Mouse (Mus musculus) lung, embryonic 14.5 days (tissue): ENCODE data around the gene Mon2. TPM values are rescaled to one million over a fixed set of nuclear protein-coding genes. Genes with fewer than 3 reads are reported as not detected.

Experiments
- ATAC-seq: fragments of 200-750 bp; cut with Nextera tagmentation; 2 replicates; pipeline ENCODE4 v1.8.0; 2017; ENCODE audit warnings: mild to moderate bottlenecking, moderate TSS enrichment, moderate library complexity; ENCODE audit not compliant: insufficient read depth
- DNase-seq: peaks from one replicate; pipeline ENCODE4 v3.0.0-alpha.2; 2015
- H3K27ac ChIP-seq: fragments of 300-500 bp; sonication (generic); 2 replicates; pipeline ENCODE4 v1.5.1; 2014; ENCODE audit warnings: low read depth, mild to moderate bottlenecking, moderate library complexity
- H3K27me3 ChIP-seq: fragments of 300-500 bp; sonication (generic); 2 replicates; pipeline ENCODE4 v1.6.1; 2014; ENCODE audit warnings: low read length, control low read depth; ENCODE audit not compliant: insufficient read depth
- H3K36me3 ChIP-seq: fragments of 300-500 bp; sonication (generic); 2 replicates; pipeline ENCODE4 v1.6.1; 2014; ENCODE audit warnings: control low read depth; ENCODE audit not compliant: insufficient read depth
- H3K4me1 ChIP-seq: fragments of 300-500 bp; sonication (generic); 2 replicates; pipeline ENCODE4 v1.6.1; 2014; ENCODE audit warnings: antibody characterized with exemption, control low read depth; ENCODE audit not compliant: insufficient read depth
- H3K4me2 ChIP-seq: fragments of 300-500 bp; sonication (generic); 2 replicates; pipeline ENCODE4 v1.6.1; 2014; ENCODE audit warnings: mild to moderate bottlenecking
- H3K4me3 ChIP-seq: fragments of 300-500 bp; sonication (generic); 2 replicates; pipeline ENCODE4 v1.5.1; 2014; ENCODE audit warnings: low read depth, low read length
- H3K9ac ChIP-seq: fragments of 300-500 bp; sonication (generic); 2 replicates; pipeline ENCODE4 v1.6.1; 2014
- H3K9me3 ChIP-seq: fragments of 300-500 bp; sonication (generic); 2 replicates; pipeline ENCODE4 v1.6.1; 2016; ENCODE audit warnings: low read depth, low read length, control low read depth
- CTCF ChIP-seq: IDR thresholded peaks from 2 replicates; pipeline ENCODE4 v1.5.1; 2016; ENCODE audit warnings: antibody characterized with exemption, low read depth
- WGBS: fragments of 180-500 bp; shearing (Covaris S2); extraction: QIAGEN DNeasy Blood & Tissue Kit; methylation state at CpG from one replicate; pipeline ENCODE4 v1.1.7; 2014; 5-methylcytosine and 5-hydroxymethylcytosine counted together
- polyA plus RNA-seq: library from polyadenylated mRNA; unstranded; fragments of >200 nt; fragmentation: Nextera tagmentation; extraction: Ambion mirVana; gene quantifications from 2 replicates; pipeline ENCODE4 v1.2.1, GENCODE M21; 2014

Mon2 gene
- polyA plus RNA-seq, 1 experiment from 2014 or later, result 35.0 TPM

- H3K9me3 ChIP-seq, result 0 out of 2 replicates have a peak, but pooled peaks cover 3% of the 10 kb centered on the region
- no peaks in the 10 kb centered on the region for H3K27me3 ChIP-seq
- H3K36me3 ChIP-seq, result no peaks in the 10 kb centered on the region
- WGBS, result 5% methylated on average over 21 of the region's 21 CpGs
- DNase-seq, result peak; percentile 41
- peak overlapping the region; percentile 38 for H3K9ac ChIP-seq
- peak overlapping the region; percentile 22 for H3K4me3 ChIP-seq
- peak overlapping the region; percentile 55 for H3K4me2 ChIP-seq
- peaks cover 24% of the 10 kb centered on the region; the same call in 1 of the 2 replicates for H3K4me1 ChIP-seq
- TF ChIP-seq CTCF, result no peak
- ATAC-seq, result no peak
- no peak overlapping the region for H3K27ac ChIP-seq
Observed at GRCm38 (mm10) chr10:122963463-122964240, 112.7 kb downstream of the Mon2 start.

GRCm38 (mm10) chr10:122962651-122963050 is 113.7 kb downstream of the Mon2 start:
- Histone ChIP-seq H3K4me1 (peaks cover 24% of the 10 kb centered on the region; the same call in 1 of the 2 replicates), H3K4me3 (no peak overlapping the region), H3K27ac (no peak overlapping the region), H3K9me3 (0 out of 2 replicates have a peak, but pooled peaks cover 1% of the 10 kb centered on the region), H3K36me3 (no peaks in the 10 kb centered on the region), H3K9ac (no peak overlapping the region), H3K4me2 (no peak overlapping the region), H3K27me3 (no peaks in the 10 kb centered on the region)
- ATAC-seq (no peak), DNase-seq (no peak)
- no peak for TF ChIP-seq CTCF
- WGBS, result 71% methylated on average over 9 of the region's 9 CpGs

GRCm38 (mm10) chr10:122961494-122961893 is 114.8 kb downstream of the Mon2 start:
- Histone ChIP-seq H3K4me1 (peaks cover 24% of the 10 kb centered on the region; the same call in 1 of the 2 replicates), H3K9ac (peak overlapping the region; percentile 23)
- ATAC-seq, result peak; percentile 42; the same call in 1 of the 2 replicates

GRCm38 (mm10) chr10:122960738-122961137 is 115.6 kb downstream of the Mon2 start:
- Histone ChIP-seq H3K4me1 (peaks cover 24% of the 10 kb centered on the region; the same call in 1 of the 2 replicates), H3K9me3 (no peaks in the 10 kb centered on the region), H3K36me3 (no peaks in the 10 kb centered on the region), H3K4me2 (peak overlapping the region; percentile 34), H3K9ac (no peak overlapping the region; the same call in 1 of the 2 replicates), H3K27ac (no peak overlapping the region), H3K4me3 (no peak overlapping the region), H3K27me3 (no peaks in the 10 kb centered on the region)
- DNase-seq (peak; percentile 21), ATAC-seq (peak; percentile 33; the same call in 1 of the 2 replicates)
- TF ChIP-seq CTCF, result no peak
- WGBS, result 41% methylated on average over 16 of the region's 16 CpGs

More at GRCm38 (mm10) chr10:122961494-122961893, 114.8 kb downstream of the Mon2 start:
- Histone ChIP-seq H3K36me3 (no peaks in the 10 kb centered on the region), H3K27me3 (no peaks in the 10 kb centered on the region), H3K4me2 (no peak overlapping the region; the same call in 1 of the 2 replicates), H3K9me3 (no peaks in the 10 kb centered on the region), H3K4me3 (no peak overlapping the region), H3K27ac (no peak overlapping the region)
- TF ChIP-seq CTCF, result no peak
- peak; percentile 59 for DNase-seq
- WGBS, result 39% methylated on average over 9 of the region's 9 CpGs

- no peak overlapping the region for H3K27ac ChIP-seq
- peak overlapping the region; percentile 34; the same call in 1 of the 2 replicates for H3K4me2 ChIP-seq
- peaks cover 24% of the 10 kb centered on the region; the same call in 1 of the 2 replicates for H3K4me1 ChIP-seq
- ATAC-seq (no peak; the same call in 1 of the 2 replicates), DNase-seq (no peak)
- TF ChIP-seq CTCF, result no peak
- no peak overlapping the region for H3K9ac ChIP-seq
- no peaks in the 10 kb centered on the region for H3K9me3 ChIP-seq
- H3K36me3 ChIP-seq, result no peaks in the 10 kb centered on the region
- 76% methylated on average over 16 of the region's 16 CpGs for WGBS
- H3K27me3 ChIP-seq, result no peaks in the 10 kb centered on the region
- no peak overlapping the region for H3K4me3 ChIP-seq
Observed at GRCm38 (mm10) chr10:122960216-122960615, 116.1 kb downstream of the Mon2 start.

- no peaks in the 10 kb centered on the region for H3K9me3 ChIP-seq
- H3K27ac ChIP-seq, result no peak overlapping the region
- no peak overlapping the region for H3K4me3 ChIP-seq
- no peak overlapping the region for H3K4me2 ChIP-seq
- DNase-seq (no peak), ATAC-seq (no peak)
- H3K36me3 ChIP-seq, result no peaks in the 10 kb centered on the region
- H3K4me1 ChIP-seq, result peaks cover 17% of the 10 kb centered on the region; the same call in 1 of the 2 replicates
- WGBS, result 78% methylated on average over 5 of the region's 5 CpGs
- no peak for TF ChIP-seq CTCF
- no peak overlapping the region for H3K9ac ChIP-seq
- no peaks in the 10 kb centered on the region for H3K27me3 ChIP-seq
Observed at GRCm38 (mm10) chr10:122958699-122959098, 117.6 kb downstream of the Mon2 start.

- 80% methylated on average over 2 of the region's 2 CpGs for WGBS
Observed at GRCm38 (mm10) chr10:122957918-122958317, 118.4 kb downstream of the Mon2 start.

More at GRCm38 (mm10) chr10:122957918-122958317, 118.4 kb downstream of the Mon2 start:
- no peak for DNase-seq
- Histone ChIP-seq H3K4me1 (peaks cover 14% of the 10 kb centered on the region; the same call in 1 of the 2 replicates), H3K27ac (no peak overlapping the region), H3K36me3 (no peaks in the 10 kb centered on the region), H3K4me3 (no peak overlapping the region), H3K9me3 (no peaks in the 10 kb centered on the region), H3K27me3 (no peaks in the 10 kb centered on the region), H3K4me2 (no peak overlapping the region), H3K9ac (no peak overlapping the region)
- TF ChIP-seq CTCF, result no peak
- ATAC-seq, result no peak
